Mouse (Mus musculus) small intestine, adult 2 months (tissue): Measurements from ENCODE around the gene Hnrnph3. TPM values are rescaled to one million over a fixed set of nuclear protein-coding genes. Genes with fewer than 3 reads are reported as not detected.

Experiments used
- H3K27ac ChIP-seq: fragments of 200-500 bp; 2 replicates; pipeline ENCODE4 v1.5.1; 2012; ENCODE audit warnings: low read depth, low read length, control low read depth, inconsistent platforms; ENCODE audit not compliant: insufficient read depth
- H3K27me3 ChIP-seq: fragments of 200-500 bp; 2 replicates; pipeline ENCODE4 v1.6.1; 2012; ENCODE audit warnings: mild to moderate bottlenecking, moderate library complexity, low read length, inconsistent platforms; ENCODE audit not compliant: control insufficient read depth, insufficient read depth
- H3K36me3 ChIP-seq: fragments of 200-500 bp; 2 replicates; pipeline ENCODE4 v1.6.1; 2012; ENCODE audit warnings: mild to moderate bottlenecking, low read length, control low read depth, inconsistent platforms; ENCODE audit not compliant: control insufficient read depth, insufficient read depth
- H3K4me1 ChIP-seq: fragments of 200-500 bp; 2 replicates; pipeline ENCODE4 v1.6.1; 2012; ENCODE audit warnings: low read length, inconsistent platforms, mixed read lengths; ENCODE audit not compliant: control insufficient read depth, insufficient read depth, insufficient read length
- H3K4me3 ChIP-seq: fragments of 200-500 bp; 2 replicates; pipeline ENCODE4 v1.5.1; 2012; ENCODE audit warnings: low read depth, mild to moderate bottlenecking, control low read depth, inconsistent platforms, low read length, moderate library complexity
- CTCF ChIP-seq: fragments of 200-500 bp; IDR thresholded peaks from 2 replicates; pipeline ENCODE4 v1.5.1; 2012; ENCODE audit warnings: low read depth, mild to moderate bottlenecking, control low read depth, inconsistent platforms, low read length, moderate library complexity, mixed read lengths; ENCODE audit not compliant: insufficient replicate concordance, insufficient read length; ENCODE audit errors: extremely low read depth
- POLR2A ChIP-seq: fragments of 200-500 bp; IDR thresholded peaks from 2 replicates; pipeline ENCODE4 v1.6.1; 2012; ENCODE audit warnings: low read depth, mild to moderate bottlenecking, control low read depth, inconsistent platforms, low read length, moderate library complexity
- WGBS: fragments of 180-500 bp; shearing (Covaris S2); methylation state at CpG from one replicate; pipeline ENCODE4 v1.1.7; 2018; 5-methylcytosine and 5-hydroxymethylcytosine counted together
- polyA plus RNA-seq: library from polyadenylated mRNA; depleted of rRNA; stranded (reverse); fragments of >200 nt; gene quantifications from 2 replicates; pipeline ENCODE4 v1.2.3, GENCODE M21; 2012

The Hnrnph3 gene
- polyA plus RNA-seq, 1 experiment: 9.4 TPM

- Histone ChIP-seq H3K4me1 (peaks cover 19% of the 10 kb centered on the region; the same call in 1 of the 2 replicates), H3K36me3 (peaks cover 11% of the 10 kb centered on the region; the same call in 1 of the 2 replicates), H3K27me3 (no peaks in the 10 kb centered on the region), H3K27ac (no peak overlapping the region), H3K4me3 (no peak overlapping the region)
- TF ChIP-seq POLR2A (no peak), CTCF (no peak)
- 78% methylated on average over 7 of the region's 7 CpGs for WGBS
Observed at GRCm38 (mm10) chr10:63051267-63051666, 27.2 kb upstream of the Hnrnph3 start.

GRCm38 (mm10) chr10:63049106-63049505 is 25.1 kb upstream of the Hnrnph3 start:
- Histone ChIP-seq H3K4me1 (peaks cover 19% of the 10 kb centered on the region; the same call in 1 of the 2 replicates), H3K27ac (peak overlapping the region; percentile 86), H3K4me3 (no peak overlapping the region), H3K27me3 (no peaks in the 10 kb centered on the region), H3K36me3 (0 out of 2 replicates have a peak, but pooled peaks cover 5% of the 10 kb centered on the region)
- no peak for TF ChIP-seq CTCF
- TF ChIP-seq POLR2A: no peak
- 44% methylated on average over 2 of the region's 2 CpGs for WGBS

- 0 out of 2 replicates have a peak, but pooled peaks cover under 1% of the 10 kb centered on the region for H3K36me3 ChIP-seq
- no peak overlapping the region for H3K4me3 ChIP-seq
- TF ChIP-seq POLR2A: no peak
- TF ChIP-seq CTCF: no peak
- no peaks in the 10 kb centered on the region for H3K27me3 ChIP-seq
- no peak overlapping the region for H3K27ac ChIP-seq
- peaks cover 19% of the 10 kb centered on the region; the same call in 1 of the 2 replicates for H3K4me1 ChIP-seq
- 87% methylated on average over 8 of the region's 8 CpGs for WGBS
Observed at GRCm38 (mm10) chr10:63047751-63048150, 23.7 kb upstream of the Hnrnph3 start.

- TF ChIP-seq CTCF: no peak
- no peak for TF ChIP-seq POLR2A
- Histone ChIP-seq H3K36me3 (no peaks in the 10 kb centered on the region), H3K27me3 (no peaks in the 10 kb centered on the region), H3K4me3 (no peak overlapping the region), H3K27ac (no peak overlapping the region), H3K4me1 (peaks cover 5% of the 10 kb centered on the region; the same call in 1 of the 2 replicates)
- WGBS: 55% methylated on average over 3 of the region's 3 CpGs
Observed at GRCm38 (mm10) chr10:63043154-63043553, 19.1 kb upstream of the Hnrnph3 start.

GRCm38 (mm10) chr10:63039867-63040628 is 16.0 kb upstream of the Hnrnph3 start:
- Histone ChIP-seq H3K36me3 (no peaks in the 10 kb centered on the region), H3K4me3 (peak overlapping the region; percentile 29), H3K4me1 (peaks cover 5% of the 10 kb centered on the region; the same call in 1 of the 2 replicates), H3K27ac (peak overlapping the region; percentile 89; the same call in 1 of the 2 replicates), H3K27me3 (no peaks in the 10 kb centered on the region)
- TF ChIP-seq CTCF: no peak
- 52% methylated on average over 5 of the region's 5 CpGs for WGBS

- Histone ChIP-seq H3K27me3 (no peaks in the 10 kb centered on the region), H3K4me1 (peaks cover 5% of the 10 kb centered on the region; the same call in 1 of the 2 replicates), H3K36me3 (no peaks in the 10 kb centered on the region), H3K4me3 (peak overlapping the region; percentile 69), H3K27ac (peak overlapping the region; percentile 89)
- TF ChIP-seq CTCF (no peak), POLR2A (peak; percentile 81)
- WGBS: 38% methylated on average over 14 of the region's 14 CpGs
Observed at GRCm38 (mm10) chr10:63038571-63039320, 14.7 kb upstream of the Hnrnph3 start.

GRCm38 (mm10) chr10:63032956-63033355 is 8.9 kb upstream of the Hnrnph3 start:
- no peak overlapping the region for H3K4me3 ChIP-seq
- H3K4me1 ChIP-seq: no peaks in the 10 kb centered on the region; the same call in 1 of the 2 replicates
- H3K27ac ChIP-seq: no peak overlapping the region
- no peak for TF ChIP-seq POLR2A
- WGBS: 82% methylated on average over 3 of the region's 3 CpGs
- no peaks in the 10 kb centered on the region for H3K36me3 ChIP-seq
- no peaks in the 10 kb centered on the region for H3K27me3 ChIP-seq
